Mouse (Mus musculus) MEL (cell line): ENCODE results near the gene Mrps23. TPM values are rescaled to one million over a fixed set of nuclear protein-coding genes. Genes with fewer than 3 reads are reported as not detected.

Experiments
- DNase-seq: peaks from one replicate; pipeline ENCODE4 v3.0.0; 2011; ENCODE audit warnings: low read depth, low spot score
- H3K27ac ChIP-seq: 2 replicates; pipeline ENCODE4 v1.5.1; 2012; ENCODE audit warnings: low read depth, mild to moderate bottlenecking, control low read depth, low read length, moderate library complexity; ENCODE audit not compliant: control insufficient read depth
- H3K27me3 ChIP-seq, 2 experiments: fragments of 150-350 bp in 1 of 2; sonication (generic) in 1 of 2; 2 replicates each; pipeline ENCODE4 v1.6.1; 2012; ENCODE audit warnings: low read length in 2 of 2, mild to moderate bottlenecking in 2 of 2, improper control_type of control experiment in 1 of 2, moderate library complexity in 1 of 2; ENCODE audit not compliant: insufficient read depth in 2 of 2, control insufficient read depth in 1 of 2
- H3K36me3 ChIP-seq, 2 experiments: 2 replicates each; pipeline ENCODE4 v1.6.1; 2012 to 2014; ENCODE audit warnings: low read length in 2 of 2, improper control_type of control experiment in 1 of 2, inconsistent platforms in 1 of 2, mild to moderate bottlenecking in 1 of 2; ENCODE audit not compliant: insufficient read depth in 2 of 2, control insufficient read depth in 1 of 2
- H3K4me1 ChIP-seq, 2 experiments: fragments of 150-350 bp in 1 of 2; sonication (generic) in 1 of 2; 2 replicates each; pipeline ENCODE4 v1.6.1; 2012; ENCODE audit warnings: low read length in 2 of 2, improper control_type of control experiment in 1 of 2, mild to moderate bottlenecking in 1 of 2; ENCODE audit not compliant: insufficient read depth in 2 of 2, control insufficient read depth in 1 of 2
- H3K4me3 ChIP-seq, 2 experiments: fragments of 150-350 bp in 1 of 2; sonication (generic) in 1 of 2; 2 replicates each; pipeline ENCODE4 v1.5.1; 2012; ENCODE audit warnings: low read depth in 2 of 2, low read length in 2 of 2, mild to moderate bottlenecking in 2 of 2, moderate library complexity in 2 of 2, control low read depth in 1 of 2, improper control_type of control experiment in 1 of 2; ENCODE audit not compliant: control insufficient read depth in 1 of 2, insufficient read depth in 1 of 2
- H3K79me2 ChIP-seq: 2 replicates; pipeline ENCODE4 v1.6.1; 2012; ENCODE audit warnings: mild to moderate bottlenecking, low read length, moderate library complexity; ENCODE audit not compliant: control insufficient read depth, poor library complexity, insufficient read depth
- H3K9ac ChIP-seq: 2 replicates; pipeline ENCODE4 v1.6.1; 2012; ENCODE audit warnings: low read depth, mild to moderate bottlenecking, control low read depth, low read length, moderate library complexity; ENCODE audit not compliant: control insufficient read depth, poor library complexity, severe bottlenecking
- H3K9me3 ChIP-seq: fragments of 150-350 bp; sonication (generic); replicated peaks from 2 replicates; pipeline ENCODE4 v1.6.1; 2012; ENCODE audit warnings: mild to moderate bottlenecking, low read length, improper control_type of control experiment, moderate library complexity; ENCODE audit not compliant: insufficient read depth
- CHD1 ChIP-seq: IDR thresholded peaks from 2 replicates; pipeline ENCODE4 v1.6.1; 2012; ENCODE audit warnings: low read depth, mild to moderate bottlenecking, inconsistent platforms, low read length, improper control_type of control experiment
- CHD2 ChIP-seq: IDR thresholded peaks from 2 replicates; pipeline ENCODE4 v1.6.1; 2011; ENCODE audit warnings: low read length, improper control_type of control experiment
- ELF1 ChIP-seq: IDR thresholded peaks from 2 replicates; pipeline ENCODE4 v1.6.1; 2014; ENCODE audit warnings: low read depth, mild to moderate bottlenecking, inconsistent platforms, low read length, improper control_type of control experiment, moderate library complexity
- KAT2A ChIP-seq: conservative IDR thresholded peaks from 2 replicates; pipeline ENCODE4 v1.6.1; 2012; ENCODE audit warnings: low read depth, low read length, improper control_type of control experiment, inconsistent platforms
- MAZ ChIP-seq: IDR thresholded peaks from 2 replicates; pipeline ENCODE4 v1.6.1; 2012; ENCODE audit warnings: low read depth, mild to moderate bottlenecking, inconsistent platforms, low read length, improper control_type of control experiment
- MEF2A ChIP-seq: IDR thresholded peaks from 2 replicates; pipeline ENCODE4 v1.6.1; 2014; ENCODE audit warnings: low read depth, mild to moderate bottlenecking, inconsistent platforms, low read length, improper control_type of control experiment; ENCODE audit not compliant: poor library complexity, insufficient replicate concordance, severe bottlenecking; ENCODE audit errors: extremely low read depth
- MXI1 ChIP-seq: IDR thresholded peaks from 2 replicates; pipeline ENCODE4 v1.6.1; 2011; ENCODE audit warnings: mild to moderate bottlenecking, low read depth, low read length, improper control_type of control experiment
- MYB ChIP-seq: IDR thresholded peaks from 2 replicates; pipeline ENCODE4 v1.6.1; 2011; ENCODE audit warnings: mild to moderate bottlenecking, low read depth, low read length, improper control_type of control experiment
- MYC ChIP-seq: IDR thresholded peaks from 2 replicates; pipeline ENCODE4 v1.6.1; 2011; ENCODE audit warnings: low read depth, mild to moderate bottlenecking, low read length, improper control_type of control experiment, moderate library complexity
- NELFE ChIP-seq: IDR thresholded peaks from 2 replicates; pipeline ENCODE4 v1.6.1; 2011; ENCODE audit warnings: low read depth, low read length, improper control_type of control experiment
- NRF1 ChIP-seq: IDR thresholded peaks from 2 replicates; pipeline ENCODE4 v1.6.1; 2014; ENCODE audit warnings: low read depth, mild to moderate bottlenecking, inconsistent platforms, low read length, improper control_type of control experiment, moderate library complexity; ENCODE audit not compliant: poor library complexity, insufficient read depth, severe bottlenecking
- POLR2AphosphoS2 ChIP-seq: IDR thresholded peaks from 2 replicates; pipeline ENCODE4 v1.6.1; 2011; ENCODE audit warnings: low read length, improper control_type of control experiment
- POLR2AphosphoS5 ChIP-seq: IDR thresholded peaks from 2 replicates; pipeline ENCODE4 v1.6.1; 2012; ENCODE audit warnings: low read depth, borderline replicate concordance, mild to moderate bottlenecking, inconsistent platforms, low read length, moderate library complexity, mixed read lengths
- RAD21 ChIP-seq: IDR thresholded peaks from 2 replicates; pipeline ENCODE4 v1.6.1; 2011; ENCODE audit warnings: mild to moderate bottlenecking, low read depth, low read length, improper control_type of control experiment
- RCOR1 ChIP-seq: IDR thresholded peaks from 2 replicates; pipeline ENCODE4 v1.6.1; 2012; ENCODE audit warnings: low read depth, mild to moderate bottlenecking, inconsistent platforms, low read length, improper control_type of control experiment
- SIN3A ChIP-seq: IDR thresholded peaks from 2 replicates; pipeline ENCODE4 v1.6.1; 2012; ENCODE audit warnings: low read length, improper control_type of control experiment, inconsistent platforms
- SMC3 ChIP-seq: IDR thresholded peaks from 2 replicates; pipeline ENCODE4 v1.6.1; 2011; ENCODE audit warnings: low read depth, low read length, improper control_type of control experiment
- TBP ChIP-seq: IDR thresholded peaks from 2 replicates; pipeline ENCODE4 v1.8.0; 2011; ENCODE audit warnings: low read depth, low read length, improper control_type of control experiment
- UBTF ChIP-seq: IDR thresholded peaks from 2 replicates; pipeline ENCODE4 v1.6.1; 2012; ENCODE audit warnings: low read depth, mild to moderate bottlenecking, inconsistent platforms, low read length, improper control_type of control experiment, moderate library complexity, borderline replicate concordance; ENCODE audit not compliant: insufficient read depth
- USF1 ChIP-seq: IDR thresholded peaks from 2 replicates; pipeline ENCODE4 v1.6.1; 2014; ENCODE audit warnings: low read depth, mild to moderate bottlenecking, inconsistent platforms, low read length, improper control_type of control experiment, moderate library complexity
- ZC3H11A ChIP-seq: IDR thresholded peaks from 2 replicates; pipeline ENCODE4 v1.6.1; 2012; ENCODE audit warnings: low read depth, mild to moderate bottlenecking, inconsistent platforms, low read length, improper control_type of control experiment
- polyA plus RNA-seq, 2 experiments: library from polyadenylated mRNA; stranded (reverse) in 1 of 2; unstranded in 1 of 2; fragments of >175 nt in 1 of 2; fragments of >200 nt in 1 of 2; gene quantifications; 2 replicates each; pipeline versions ENCODE4 v1.2.1 to v1.2.4; 2012; ENCODE audit warnings: low replicate concordance in 2 of 2, low read depth in 1 of 2; ENCODE audit not compliant: insufficient read length in 2 of 2, insufficient read depth in 1 of 2, missing spikeins in 1 of 2
- total RNA-seq: library from RNA; depleted of rRNA; stranded (reverse); fragments of 300-350 nt; gene quantifications from 2 replicates; pipeline ENCODE4 v1.2.3, GENCODE M21; 2012

Gene Mrps23
- total and polyA plus RNA-seq, 3 experiments = 190 to 381 TPM; not detected in 1

DNA sequence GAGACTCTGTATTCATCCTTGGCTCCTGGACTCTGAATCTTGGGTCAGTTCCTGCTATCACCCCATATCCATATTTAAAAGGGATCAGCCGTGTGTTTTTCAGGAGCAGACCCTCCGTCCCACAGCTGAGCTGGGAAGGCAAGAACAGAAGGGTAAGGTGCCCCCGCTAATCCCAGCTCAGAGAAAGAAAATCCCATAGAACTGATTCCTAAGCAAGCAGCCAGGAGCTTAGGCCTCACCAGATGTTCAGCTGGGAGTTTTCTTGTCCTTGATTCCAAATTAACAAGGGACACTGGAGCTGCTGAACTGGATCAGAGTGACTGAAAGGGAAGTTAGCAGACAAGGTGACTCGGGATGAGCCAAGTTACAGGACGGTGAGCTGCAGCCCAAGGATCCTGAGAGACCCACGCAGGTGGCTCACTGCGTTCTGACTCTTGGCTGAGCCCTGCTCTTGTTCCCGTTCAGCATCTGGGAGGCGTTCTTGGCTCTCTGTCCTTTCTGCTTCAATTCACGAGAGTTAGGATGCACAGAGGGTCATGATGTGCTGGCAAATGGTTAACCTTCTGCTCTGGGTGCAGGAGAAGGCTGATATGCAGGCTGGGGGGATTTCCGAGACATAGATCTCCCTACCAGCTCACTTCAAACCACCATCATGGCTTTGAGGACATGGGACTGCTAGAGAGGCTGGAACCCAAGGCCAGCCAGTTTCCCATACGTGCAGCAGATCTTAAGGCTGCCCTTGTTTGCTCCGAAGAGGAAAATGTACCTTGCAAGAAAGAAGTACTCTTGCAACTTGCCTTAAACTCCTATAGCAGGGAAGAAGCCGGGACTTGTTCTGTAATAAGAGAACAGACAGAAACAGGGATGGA is 17.9 kb upstream of the Mrps23 start:
- Histone ChIP-seq H3K27ac (no peak overlapping the region), H3K9ac (no peak overlapping the region), H3K27me3 (no peaks in the 10 kb centered on the region), H3K4me3 (no peak overlapping the region), H3K36me3 (peaks cover 0 to 16% of the 10 kb centered on the region in 2 experiments; a peak in 2 of 4 replicates), H3K9me3 (no peaks in the 10 kb centered on the region), H3K79me2 (no peaks in the 10 kb centered on the region; the same call in 1 of the 2 replicates), H3K4me1 (peaks cover 11 to 25% of the 10 kb centered on the region in 2 experiments)
- no peak for DNase-seq
- TF ChIP-seq NRF1 = no peak

GRCm38 (mm10) chr11:88186947-88187243 is 17.3 kb upstream of the Mrps23 start:
- H3K27me3 ChIP-seq = no peaks in the 10 kb centered on the region
- no peak for TF ChIP-seq NRF1
- TF ChIP-seq POLR2AphosphoS2 = no peak
- no peak for TF ChIP-seq SMC3
- no peak; the same call in 1 of the 2 replicates for TF ChIP-seq MAZ
- TF ChIP-seq ZC3H11A = no peak
- TF ChIP-seq USF1 = no peak
- TF ChIP-seq, all 39 proteins: peak for 0
- Histone ChIP-seq H3K9me3 (no peaks in the 10 kb centered on the region), H3K36me3 (peaks cover 0 to 16% of the 10 kb centered on the region in 2 experiments; a peak in 2 of 4 replicates), H3K27ac (no peak overlapping the region), H3K4me1 (peaks cover 11 to 25% of the 10 kb centered on the region in 2 experiments), H3K4me3 (no peak overlapping the region), H3K9ac (peak overlapping the region; percentile 86), H3K79me2 (no peaks in the 10 kb centered on the region; the same call in 1 of the 2 replicates)
- DNase-seq = no peak

DNA sequence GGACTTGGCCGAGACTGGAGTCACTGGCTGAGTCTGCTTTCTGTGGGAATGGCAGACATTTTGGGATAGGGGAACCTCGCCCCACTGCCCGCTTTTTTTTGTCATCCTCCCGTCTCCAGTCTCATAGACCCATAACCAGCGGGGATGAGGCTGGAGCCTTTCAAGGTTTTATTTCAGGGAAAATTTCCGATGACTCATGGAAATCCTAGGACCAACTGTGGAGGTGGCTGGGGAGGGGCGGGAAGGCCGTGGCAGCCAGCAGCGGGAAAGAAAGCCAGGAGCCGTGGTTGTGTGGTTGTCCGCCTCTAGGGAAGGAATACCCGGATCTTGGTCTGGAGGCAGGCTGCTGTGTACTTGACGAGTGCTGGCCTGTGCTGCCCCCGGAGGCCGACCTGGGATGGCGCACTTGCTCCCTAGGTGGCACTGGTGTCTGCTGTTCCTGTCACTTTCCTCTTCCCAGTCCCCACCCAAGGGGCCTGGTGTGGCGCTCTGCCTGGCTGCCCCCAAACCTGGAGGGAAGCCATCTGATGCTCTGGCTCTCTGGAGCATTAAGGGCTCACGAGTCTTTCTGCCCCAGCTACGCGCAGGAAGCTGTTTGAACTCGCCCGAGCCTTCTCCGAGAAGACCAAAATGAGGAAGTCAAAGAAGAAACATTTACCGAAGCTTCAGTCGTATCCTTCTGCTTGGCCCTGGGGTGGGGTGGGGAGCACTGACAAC is 16.6 kb upstream of the Mrps23 start:
- Histone ChIP-seq H3K36me3 (peaks cover 0 to 16% of the 10 kb centered on the region in 2 experiments; a peak in 2 of 4 replicates), H3K4me1 (peaks cover 11 to 25% of the 10 kb centered on the region in 2 experiments), H3K27ac (peak overlapping the region; percentile 66), H3K4me3 (peak overlapping the region; percentile 63 to 97), H3K79me2 (no peaks in the 10 kb centered on the region; the same call in 1 of the 2 replicates), H3K9me3 (no peaks in the 10 kb centered on the region), H3K9ac (peak overlapping the region; percentile 86), H3K27me3 (no peaks in the 10 kb centered on the region)
- peak; percentile 96 for DNase-seq
- TF ChIP-seq TBP = peak; percentile 68; the same call in 1 of the 2 replicates
- TF ChIP-seq SIN3A = peak; percentile 70; the same call in 1 of the 2 replicates
- TF ChIP-seq ZC3H11A = peak; percentile 62
- peak; percentile 88 for TF ChIP-seq CHD1
- no peak for TF ChIP-seq POLR2AphosphoS5
- TF ChIP-seq MXI1 = peak; percentile 53; the same call in 1 of the 2 replicates
- TF ChIP-seq SMC3 = peak; percentile 57
- TF ChIP-seq MYB = no peak
- no peak for TF ChIP-seq RCOR1
- TF ChIP-seq ELF1 = peak; percentile 50
- TF ChIP-seq UBTF = peak; percentile 87; the same call in 1 of the 2 replicates
- peak; percentile 79 for TF ChIP-seq RAD21
- no peak for TF ChIP-seq USF1
- no peak for TF ChIP-seq CHD2
- TF ChIP-seq KAT2A = no peak
- no peak for TF ChIP-seq MEF2A
- TF ChIP-seq MYC = no peak
- peak; percentile 64; the same call in 1 of the 2 replicates for TF ChIP-seq NELFE
